Mouse (Mus musculus) hematopoietic stem cell, adult 5-6 weeks (primary cell): ENCODE measurements around the gene Olfr212. TPM values are rescaled to one million over a fixed set of nuclear protein-coding genes. Genes with fewer than 3 reads are reported as not detected.

Experiments
- total RNA-seq: library from RNA; stranded (forward); fragments of 172-1452, 232-1000 nt; gene quantifications from 2 replicates; pipeline ENCODE4 v1.2.3, GENCODE M21; 2017

Gene Olfr212
- total RNA-seq, 1 experiment from 2014 or later = not detected

Other genes with a start within 250 kb of the Olfr212 start
- gene Zfand4, start 242.3 kb upstream of the Olfr212 start, total RNA-seq = 23.0 and 32.0 TPM in 2 replicates
- gene March8, start 168.5 kb upstream of the Olfr212 start, total RNA-seq = 12.9 and 34.2 TPM in 2 replicates
- gene Alox5, start 45.3 kb upstream of the Olfr212 start, total RNA-seq = 10.5 and 15.2 TPM in 2 replicates
- gene Olfr211, start 17.4 kb upstream of the Olfr212 start, total RNA-seq = not detected in 2 replicates
- not detected in 2 replicates for gene Olfr213, start 31.9 kb downstream of the Olfr212 start, total RNA-seq
- 0.15 and 0.81 TPM in 2 replicates for gene Gm5580, start 44.6 kb downstream of the Olfr212 start, total RNA-seq
- gene Olfr214, start 47.7 kb downstream of the Olfr212 start, total RNA-seq = not detected in 2 replicates
- not detected in 2 replicates for gene Olfr215, start 77.7 kb downstream of the Olfr212 start, total RNA-seq
- gene Zfp422, start 122.5 kb downstream of the Olfr212 start, total RNA-seq = 73.9 and 95.2 TPM in 2 replicates
- 0.75 and 1.7 TPM in 2 replicates for gene Depp1, start 144.1 kb downstream of the Olfr212 start, total RNA-seq
- gene Rassf4, start 167.4 kb downstream of the Olfr212 start, total RNA-seq = 11.0 and 20.5 TPM in 2 replicates
- gene Tmem72, start 210.4 kb downstream of the Olfr212 start, total RNA-seq = 0.19 TPM in 1 of 2 replicates, not detected in the other